Mouse (Mus musculus) WW6 (cell line): Measurements from ENCODE around the gene Psmd13.
"Not testable (repeated sequence)": the region's sequence is repeated elsewhere in the genome, so short reads cannot be mapped to it uniquely, and the experiment has no call there.

Experiments
- DNase-seq: peaks from one replicate; pipeline ENCODE4 v3.0.0-alpha.2; 2013; ENCODE audit warnings: low read depth, low spot score

The Psmd13 gene

GRCm38 (mm10) chr7:140856785-140857549, 24.8 kb upstream of the Psmd13 start, which contains the start of gene Ric8a:
Gene Ric8a (plus strand): TSS chr7:140856957.
- DNase-seq: no peak

GRCm38 (mm10) chr7:140857550-140858505, 23.9 kb upstream of the Psmd13 start, which contains the start of gene Bet1l:
Gene Bet1l (minus strand): TSS chr7:140857577.
- no peak for DNase-seq

GRCm38 (mm10) chr7:140858746-140859145, 23.0 kb upstream of the Psmd13 start:
- DNase-seq: no peak

GRCm38 (mm10) chr7:140859997-140860396, 21.8 kb upstream of the Psmd13 start:
- DNase-seq: no peak

- no peak for DNase-seq
Observed at GRCm38 (mm10) chr7:140860728-140861127, 21.0 kb upstream of the Psmd13 start.

GRCm38 (mm10) chr7:140864761-140865160, 17.0 kb upstream of the Psmd13 start:
- DNase-seq: no peak

GRCm38 (mm10) chr7:140874224-140874623, 7.5 kb upstream of the Psmd13 start:
- no peak for DNase-seq

GRCm38 (mm10) chr7:140877364-140877763, 4.4 kb upstream of the Psmd13 start:
- no peak for DNase-seq

- DNase-seq: no peak
Observed at GRCm38 (mm10) chr7:140879355-140879754, 2.4 kb upstream of the Psmd13 start.

- DNase-seq: no peak
Observed at GRCm38 (mm10) chr7:140880419-140880818, 1.3 kb upstream of the Psmd13 start.

GRCm38 (mm10) chr7:140880865-140881515, 778 bp upstream of the Psmd13 start:
- no peak for DNase-seq

- DNase-seq: no peak
Observed at GRCm38 (mm10) chr7:140882469-140882803, 668 bp downstream of the Psmd13 start.

- not testable (repeated sequence) for DNase-seq
Observed at GRCm38 (mm10) chr7:140890636-140891035, 8.9 kb downstream of the Psmd13 start.

GRCm38 (mm10) chr7:140894031-140894430, 12.3 kb downstream of the Psmd13 start:
- no peak for DNase-seq

GRCm38 (mm10) chr7:140894611-140895010, 12.8 kb downstream of the Psmd13 start:
- no peak for DNase-seq

GRCm38 (mm10) chr7:140897863-140898262, 16.1 kb downstream of the Psmd13 start:
- DNase-seq: no peak

- no peak for DNase-seq
Observed at GRCm38 (mm10) chr7:140899121-140899520, 17.4 kb downstream of the Psmd13 start.

- no peak for DNase-seq
Observed at GRCm38 (mm10) chr7:140900220-140900619, 18.5 kb downstream of the Psmd13 start, which contains the start of gene Cox8b. Gene Cox8b (minus strand): TSS chr7:140900446.

GRCm38 (mm10) chr7:140902036-140902875, 20.5 kb downstream of the Psmd13 start:
- no peak for DNase-seq

- peak; percentile 42 for DNase-seq
Observed at GRCm38 (mm10) chr7:140903212-140903611, 21.4 kb downstream of the Psmd13 start.

GRCm38 (mm10) chr7:140905642-140906081, 23.9 kb downstream of the Psmd13 start:
- DNase-seq: no peak
